Mouse (Mus musculus) frontal cortex, adult (tissue): ENCODE measurements around the gene Syde2.

Experiments
- ATAC-seq: cut with Nextera tagmentation; 2 replicates; pipeline ENCODE4 v1.9.2; 2017; ENCODE audit warnings: mild to moderate bottlenecking, moderate library complexity, mixed read lengths; ENCODE audit not compliant: low TSS enrichment

The Syde2 gene

GRCm38 (mm10) chr3:146011544-146012218 is 24.0 kb downstream of the Syde2 start:
- ATAC-seq: no peak

- no peak for ATAC-seq
Measured at GRCm38 (mm10) chr3:146013490-146013889, 25.8 kb downstream of the Syde2 start.

- ATAC-seq: no peak
Measured at GRCm38 (mm10) chr3:146014321-146014720, 26.7 kb downstream of the Syde2 start.

GRCm38 (mm10) chr3:146016979-146017378 is 29.3 kb downstream of the Syde2 start:
- no peak for ATAC-seq

GRCm38 (mm10) chr3:146017521-146017920 is 29.9 kb downstream of the Syde2 start:
- ATAC-seq: no peak

- ATAC-seq: no peak
Measured at GRCm38 (mm10) chr3:146022232-146022631, 34.6 kb downstream of the Syde2 start.

- ATAC-seq: no peak
Measured at GRCm38 (mm10) chr3:146024746-146025145, 37.1 kb downstream of the Syde2 start.

- no peak for ATAC-seq
Measured at GRCm38 (mm10) chr3:146025499-146025898, 37.8 kb downstream of the Syde2 start.

- no peak for ATAC-seq
Measured at GRCm38 (mm10) chr3:146027116-146027515, 39.4 kb downstream of the Syde2 start.

GRCm38 (mm10) chr3:146028406-146028805 is 40.7 kb downstream of the Syde2 start:
- ATAC-seq: no peak

GRCm38 (mm10) chr3:146029234-146029633 is 41.6 kb downstream of the Syde2 start:
- no peak for ATAC-seq

GRCm38 (mm10) chr3:146030255-146030836 is 42.7 kb downstream of the Syde2 start:
- no peak for ATAC-seq

- ATAC-seq: no peak
Measured at GRCm38 (mm10) chr3:146032976-146033375, 45.3 kb downstream of the Syde2 start.

GRCm38 (mm10) chr3:146037906-146038305 is 50.2 kb downstream of the Syde2 start:
- no peak for ATAC-seq

GRCm38 (mm10) chr3:146039132-146039903 is 51.6 kb downstream of the Syde2 start:
- no peak for ATAC-seq

GRCm38 (mm10) chr3:146041382-146041781 is 53.7 kb downstream of the Syde2 start:
- no peak for ATAC-seq

- ATAC-seq: no peak
Measured at GRCm38 (mm10) chr3:146044977-146045376, 57.3 kb downstream of the Syde2 start.

GRCm38 (mm10) chr3:146046076-146046475 is 58.4 kb downstream of the Syde2 start:
- ATAC-seq: no peak

GRCm38 (mm10) chr3:146047704-146048207 is 60.1 kb downstream of the Syde2 start:
- no peak for ATAC-seq

- no peak for ATAC-seq
Measured at GRCm38 (mm10) chr3:146049951-146050350, 62.3 kb downstream of the Syde2 start.

GRCm38 (mm10) chr3:146051277-146052007 is 63.8 kb downstream of the Syde2 start:
- ATAC-seq: no peak
